Mouse (Mus musculus): ENCODE measurements around the gene Tufm. TPM values are rescaled to one million over a fixed set of nuclear protein-coding genes. Genes with fewer than 3 reads are reported as not detected.
"Not testable (repeated sequence)": the region's sequence is repeated elsewhere in the genome, so short reads cannot be mapped to it uniquely, and the experiment has no call there.

The Tufm gene
- polyA plus RNA-seq, 1 experiment = 71.4 TPM

DNA sequence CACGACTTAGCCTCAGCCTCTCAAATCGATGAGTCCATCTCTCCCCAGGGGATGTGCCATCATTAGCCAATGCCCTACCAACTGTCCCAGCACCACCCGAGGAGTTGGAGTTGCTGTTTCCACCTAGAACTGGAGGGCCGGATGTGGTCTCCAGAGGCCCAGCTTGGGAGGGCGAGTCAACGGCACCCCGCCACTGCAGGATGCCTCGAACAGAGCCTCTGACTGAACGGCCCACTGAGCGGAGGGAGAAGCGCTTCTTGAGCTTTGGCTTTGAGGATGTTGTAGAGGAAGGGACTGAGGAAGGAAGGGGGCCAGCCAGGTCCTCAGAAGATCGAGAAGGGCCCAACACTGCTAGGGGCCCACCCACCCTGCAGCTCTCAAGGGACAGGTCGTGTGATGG is 14.9 kb upstream of the Tufm start:
- no peak overlapping the region for H3K4me3 ChIP-seq (ENCODE audit: insufficient read depth, low read length)
- H3K27ac ChIP-seq (ENCODE audit: insufficient read depth, low read length) = no peak overlapping the region
- TF ChIP-seq CTCF (IDR thresholded peaks at IDR 0.05; ENCODE audit: borderline replicate concordance, insufficient read depth, low read length) (no peak), POLR2A (IDR thresholded peaks at IDR 0.05; ENCODE audit: low read depth, low read length) (no peak)
- peaks cover 2% of the 10 kb centered on the region; the same call in 1 of the 2 replicates for H3K4me1 ChIP-seq (ENCODE audit: control insufficient read depth, insufficient read depth, low read length)

DNA sequence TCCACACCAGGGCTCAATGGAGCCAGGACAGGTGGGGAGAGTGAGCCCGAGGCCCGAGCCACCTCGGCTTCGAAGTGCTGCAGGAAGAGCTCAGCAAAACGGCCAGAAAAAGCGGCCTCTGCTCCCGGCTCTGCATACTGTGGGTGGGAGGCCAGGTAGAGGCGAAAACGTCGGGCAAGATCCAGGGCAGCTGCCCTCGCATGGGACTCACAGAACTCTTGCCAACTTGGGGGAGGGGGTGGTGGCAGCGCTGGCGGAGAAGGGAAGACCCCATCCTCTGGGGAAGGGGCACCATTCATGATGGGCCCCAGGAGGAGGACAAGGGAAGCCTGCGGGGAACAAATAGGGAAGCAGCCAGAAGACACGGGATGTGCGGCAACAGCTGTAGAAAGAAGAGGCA is 14.4 kb upstream of the Tufm start:
- Histone ChIP-seq H3K27ac (ENCODE audit: insufficient read depth, low read length) (no peak overlapping the region), H3K4me3 (ENCODE audit: insufficient read depth, low read length) (no peak overlapping the region), H3K4me1 (ENCODE audit: control insufficient read depth, insufficient read depth, low read length) (peaks cover 2% of the 10 kb centered on the region; the same call in 1 of the 2 replicates)
- TF ChIP-seq POLR2A (IDR thresholded peaks at IDR 0.05; ENCODE audit: low read depth, low read length) = no peak
- no peak for TF ChIP-seq CTCF (IDR thresholded peaks at IDR 0.05; ENCODE audit: borderline replicate concordance, insufficient read depth, low read length)

DNA sequence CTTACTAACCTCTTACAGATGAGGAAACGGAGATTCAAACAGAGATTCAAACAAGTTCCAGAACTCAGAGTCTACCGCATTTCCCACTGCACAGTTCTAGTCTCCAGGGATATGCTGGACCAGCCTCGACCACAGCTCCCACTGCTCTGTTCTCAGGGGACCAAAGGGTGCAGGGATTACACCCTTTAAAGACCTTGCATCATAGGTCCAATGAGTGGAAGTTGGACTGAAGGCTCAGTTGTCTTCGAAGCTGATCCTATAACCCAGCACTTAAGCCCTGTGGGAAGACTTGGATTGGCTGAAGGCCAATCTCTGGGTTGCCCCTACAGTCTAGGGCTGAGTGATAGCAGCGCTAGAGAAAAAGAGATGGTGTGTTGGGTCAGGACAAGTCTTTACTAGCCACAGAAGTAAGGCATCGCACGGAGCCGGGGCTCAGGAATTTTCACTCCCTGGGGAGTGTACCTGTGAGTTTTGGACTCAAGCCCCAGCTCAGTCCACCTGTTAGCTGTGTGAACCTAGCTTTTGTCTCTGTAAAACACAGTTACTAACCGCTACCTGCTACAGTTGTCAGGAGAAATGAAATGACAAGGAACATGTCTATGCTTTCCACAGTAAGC is 13.6 kb upstream of the Tufm start:
- peaks cover 2% of the 10 kb centered on the region; the same call in 1 of the 2 replicates for H3K4me1 ChIP-seq (ENCODE audit: control insufficient read depth, insufficient read depth, low read length)
- H3K4me3 ChIP-seq (ENCODE audit: insufficient read depth, low read length) = peak overlapping the region; percentile 73
- TF ChIP-seq POLR2A (IDR thresholded peaks at IDR 0.05; ENCODE audit: low read depth, low read length) = no peak
- TF ChIP-seq CTCF (IDR thresholded peaks at IDR 0.05; ENCODE audit: borderline replicate concordance, insufficient read depth, low read length) = no peak
- H3K27ac ChIP-seq (ENCODE audit: insufficient read depth, low read length) = no peak overlapping the region

GRCm38 (mm10) chr7:126474486-126474955 is 12.6 kb upstream of the Tufm start:
- no peak overlapping the region for H3K27ac ChIP-seq (ENCODE audit: insufficient read depth, low read length)
- peak overlapping the region; percentile 73 for H3K4me3 ChIP-seq (ENCODE audit: insufficient read depth, low read length)
- peaks cover 2% of the 10 kb centered on the region; the same call in 1 of the 2 replicates for H3K4me1 ChIP-seq (ENCODE audit: control insufficient read depth, insufficient read depth, low read length)
- TF ChIP-seq POLR2A (IDR thresholded peaks at IDR 0.05; ENCODE audit: low read depth, low read length) (no peak), CTCF (IDR thresholded peaks at IDR 0.05; ENCODE audit: borderline replicate concordance, insufficient read depth, low read length) (no peak)

DNA sequence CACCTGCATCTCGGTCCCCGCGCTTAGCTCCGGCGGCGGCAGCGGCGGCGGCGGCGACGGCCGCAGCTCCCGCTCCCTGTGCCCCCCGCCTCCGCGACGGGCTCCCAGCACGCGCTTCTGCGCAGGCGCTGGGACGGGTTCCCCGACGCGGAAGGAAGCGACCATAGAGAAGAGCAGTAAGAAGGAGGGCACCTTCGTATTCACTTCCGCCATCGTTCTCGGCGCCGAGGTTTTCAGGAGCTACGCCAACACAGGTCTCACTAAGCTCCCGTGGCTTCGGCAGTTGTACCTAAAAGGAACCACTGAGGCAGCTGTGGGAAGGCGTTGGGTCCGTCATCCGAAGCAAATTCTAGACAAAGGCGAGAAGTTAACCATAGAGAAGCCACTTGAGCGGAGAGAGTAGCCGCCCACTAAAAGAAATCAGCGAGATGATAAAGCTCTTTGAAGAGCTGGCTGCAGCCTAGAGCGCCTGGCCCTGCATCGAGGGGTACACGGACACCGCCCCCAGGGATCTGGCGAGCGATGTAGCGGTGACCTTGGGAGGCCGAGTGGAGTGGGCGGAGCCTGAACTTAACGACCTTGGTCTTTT is 12.1 kb upstream of the Tufm start, which contains the start of gene Sh2b1:
Gene Sh2b1, minus strand, starts transcription at position 432 of the 589 bp plus-strand sequence.
- peak within 1 kb of the TSS; percentile 73 for H3K4me3 ChIP-seq (ENCODE audit: insufficient read depth, low read length)
- peak; percentile 71 for TF ChIP-seq POLR2A (IDR thresholded peaks at IDR 0.05; ENCODE audit: low read depth, low read length)
- TF ChIP-seq CTCF (IDR thresholded peaks at IDR 0.05; ENCODE audit: borderline replicate concordance, insufficient read depth, low read length) = peak; percentile 38; the same call in 1 of the 2 replicates
- H3K27ac ChIP-seq (ENCODE audit: insufficient read depth, low read length) = peak within 1 kb of the TSS; percentile 76
- H3K4me1 ChIP-seq (ENCODE audit: control insufficient read depth, insufficient read depth, low read length) = peaks cover 2% of the 10 kb centered on the region; the same call in 1 of the 2 replicates

DNA sequence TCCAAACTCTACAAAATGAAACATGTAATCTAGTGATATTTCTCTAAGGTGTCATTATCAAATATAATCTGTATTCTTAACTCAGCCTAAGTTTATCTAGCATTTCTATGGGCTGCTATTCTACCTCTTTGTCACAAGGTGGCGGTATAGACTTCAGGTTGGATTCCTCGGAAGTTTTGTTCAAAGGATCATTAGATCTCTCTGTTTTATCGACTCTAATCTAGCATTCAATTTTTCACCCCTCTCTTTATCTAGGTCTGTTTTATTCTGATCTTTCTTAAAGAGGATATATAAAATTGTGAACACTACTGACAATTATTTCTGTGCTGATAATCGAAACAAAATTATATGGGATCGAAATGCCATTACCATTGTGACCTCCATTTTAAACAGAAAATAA is 5.5 kb upstream of the Tufm start:
- Histone ChIP-seq H3K4me3 (ENCODE audit: insufficient read depth, low read length) (no peak overlapping the region), H3K27ac (ENCODE audit: insufficient read depth, low read length) (no peak overlapping the region), H3K4me1 (ENCODE audit: control insufficient read depth, insufficient read depth, low read length) (no peaks in the 10 kb centered on the region)
- TF ChIP-seq CTCF (IDR thresholded peaks at IDR 0.05; ENCODE audit: borderline replicate concordance, insufficient read depth, low read length) = no peak
- no peak for TF ChIP-seq POLR2A (IDR thresholded peaks at IDR 0.05; ENCODE audit: low read depth, low read length)

GRCm38 (mm10) chr7:126482392-126482871 is 4.7 kb upstream of the Tufm start:
- H3K4me1 ChIP-seq (ENCODE audit: control insufficient read depth, insufficient read depth, low read length) = no peaks in the 10 kb centered on the region
- H3K27ac ChIP-seq (ENCODE audit: insufficient read depth, low read length) = peak overlapping the region; percentile 15
- TF ChIP-seq POLR2A (IDR thresholded peaks at IDR 0.05; ENCODE audit: low read depth, low read length) (peak; percentile 83), CTCF (IDR thresholded peaks at IDR 0.05; ENCODE audit: borderline replicate concordance, insufficient read depth, low read length) (no peak)
- peak overlapping the region; percentile 31 for H3K4me3 ChIP-seq (ENCODE audit: insufficient read depth, low read length)

DNA sequence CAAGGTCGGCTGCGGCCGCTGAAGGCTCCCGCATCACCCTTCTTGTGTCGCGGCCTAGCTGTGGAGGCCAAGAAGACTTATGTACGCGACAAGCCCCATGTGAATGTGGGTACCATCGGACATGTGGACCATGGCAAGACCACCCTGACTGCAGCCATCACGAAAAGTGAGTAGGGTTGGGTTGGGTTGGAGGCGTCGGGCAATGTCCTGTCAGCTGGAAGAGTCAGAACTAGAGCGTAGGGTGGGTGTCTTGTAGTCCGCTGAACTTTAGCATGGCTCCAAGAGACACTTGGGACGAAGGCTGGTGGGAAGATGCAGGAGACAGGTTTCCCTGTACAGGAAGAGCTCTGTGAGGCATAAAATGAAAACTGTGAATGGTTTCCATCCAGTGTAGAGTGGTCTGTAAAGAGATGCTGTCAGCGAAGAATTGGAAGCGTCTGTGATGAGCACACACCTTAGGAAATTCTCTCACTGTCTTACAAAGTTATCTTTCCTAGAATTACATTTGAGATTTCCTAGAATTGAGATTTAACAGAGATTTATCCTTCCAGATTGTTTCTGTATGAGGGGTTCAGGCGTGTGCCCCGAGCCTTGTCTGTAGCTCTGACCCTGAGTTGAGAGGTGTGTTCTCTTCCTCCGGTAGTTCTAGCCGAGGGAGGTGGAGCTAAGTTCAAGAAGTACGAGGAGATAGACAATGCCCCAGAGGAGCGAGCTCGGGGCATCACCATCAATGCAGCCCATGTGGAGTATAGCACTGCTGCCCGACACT is 640 bp downstream of the Tufm start:
- not testable (repeated sequence) for H3K27ac ChIP-seq (ENCODE audit: insufficient read depth, low read length); H3K4me1 ChIP-seq (ENCODE audit: control insufficient read depth, insufficient read depth, low read length)
- H3K4me3 ChIP-seq (ENCODE audit: insufficient read depth, low read length) = peak overlapping the region; percentile 80

DNA sequence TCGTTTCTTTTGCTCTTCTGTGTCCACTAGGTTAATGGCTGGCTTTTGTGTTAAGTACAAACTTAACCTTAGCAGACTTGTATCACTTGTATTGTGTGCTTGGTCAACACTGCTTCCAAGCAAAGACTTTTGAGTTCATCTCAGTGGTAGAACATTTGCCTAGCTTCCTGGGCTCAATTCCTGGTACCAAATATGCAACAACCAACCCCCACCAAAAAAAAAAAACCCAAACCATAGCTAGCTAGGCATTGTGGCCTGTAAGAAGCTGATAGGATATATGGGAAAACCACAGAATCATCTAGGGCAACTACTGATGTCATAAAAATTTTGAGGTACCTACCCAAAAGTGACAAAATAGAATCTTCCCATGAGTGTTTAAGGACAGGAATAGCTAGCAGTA is 3.8 kb downstream of the Tufm start:
- no peak overlapping the region for H3K27ac ChIP-seq (ENCODE audit: insufficient read depth, low read length)
- peaks cover 4% of the 10 kb centered on the region; the same call in 1 of the 2 replicates for H3K4me1 ChIP-seq (ENCODE audit: control insufficient read depth, insufficient read depth, low read length)
- 0 out of 2 replicates have a peak, but pooled peaks have one; percentile 12 for TF ChIP-seq POLR2A (IDR thresholded peaks at IDR 0.05; ENCODE audit: low read depth, low read length)
- no peak for TF ChIP-seq CTCF (IDR thresholded peaks at IDR 0.05; ENCODE audit: borderline replicate concordance, insufficient read depth, low read length)
- H3K4me3 ChIP-seq (ENCODE audit: insufficient read depth, low read length) = no peak overlapping the region
